Mouse (Mus musculus) forebrain, embryonic 11.5 days (tissue): ENCODE data around the gene Thnsl1. TPM values are rescaled to one million over a fixed set of nuclear protein-coding genes. Genes with fewer than 3 reads are reported as not detected.

Source experiments
- ATAC-seq: fragments of 200-750 bp; cut with Nextera tagmentation; replicated peaks from 2 replicates; pipeline ENCODE4 v1.8.0; 2017; ENCODE audit warnings: moderate TSS enrichment; ENCODE audit not compliant: low FRiP score
- DNase-seq: peaks from one replicate; pipeline ENCODE4 v3.0.0-alpha.2; 2017; ENCODE audit warnings: low spot score
- H3K27ac ChIP-seq: fragments of 300-500 bp; sonication (generic); 2 replicates; pipeline ENCODE4 v1.5.1; 2014; ENCODE audit warnings: low read depth, low read length
- H3K27me3 ChIP-seq: fragments of 300-500 bp; sonication (generic); 2 replicates; pipeline ENCODE4 v1.6.1; 2014; ENCODE audit warnings: mild to moderate bottlenecking, low read length, mixed read lengths; ENCODE audit not compliant: control insufficient read depth, insufficient read depth
- H3K36me3 ChIP-seq: fragments of 300-500 bp; sonication (generic); 2 replicates; pipeline ENCODE4 v1.6.1; 2014; ENCODE audit warnings: mild to moderate bottlenecking, low read length, moderate library complexity, mixed read lengths; ENCODE audit not compliant: control insufficient read depth, insufficient read depth
- H3K4me1 ChIP-seq: fragments of 300-500 bp; sonication (generic); replicated peaks from 2 replicates; pipeline ENCODE4 v1.6.1; 2014; ENCODE audit warnings: low read length, mixed read lengths; ENCODE audit not compliant: control insufficient read depth, insufficient read depth
- H3K4me2 ChIP-seq: fragments of 300-500 bp; sonication (generic); 2 replicates; pipeline ENCODE4 v1.6.1; 2014; ENCODE audit warnings: low read depth, mild to moderate bottlenecking, low read length, moderate library complexity, mixed read lengths; ENCODE audit not compliant: severe bottlenecking
- H3K4me3 ChIP-seq: fragments of 300-500 bp; sonication (generic); 2 replicates; pipeline ENCODE4 v1.5.1; 2014; ENCODE audit warnings: low read depth, low read length
- H3K9ac ChIP-seq: fragments of 300-500 bp; sonication (generic); 2 replicates; pipeline ENCODE4 v1.6.1; 2014; ENCODE audit warnings: low read length
- H3K9me3 ChIP-seq: fragments of 300-500 bp; sonication (generic); 2 replicates; pipeline ENCODE4 v1.6.1; 2016; ENCODE audit warnings: low read length, mixed read lengths; ENCODE audit not compliant: control insufficient read depth
- WGBS: fragments of 180-500 bp; shearing (Covaris S2); extraction: QIAGEN DNeasy Blood & Tissue Kit; methylation state at CpG from one replicate; pipeline ENCODE4 v1.1.7; 2014; 5-methylcytosine and 5-hydroxymethylcytosine counted together
- polyA plus RNA-seq: library from polyadenylated mRNA; unstranded; fragments of >200 nt; fragmentation: Nextera tagmentation; extraction: Ambion mirVana; gene quantifications from 2 replicates; pipeline ENCODE4 v1.2.1, GENCODE M21; 2014

Thnsl1 gene
- polyA plus RNA-seq, 1 experiment from 2014 or later, result 18.2 TPM

- no peaks in the 10 kb centered on the region for H3K4me1 ChIP-seq
- no peak overlapping the region for H3K9ac ChIP-seq
- H3K36me3 ChIP-seq, result no peaks in the 10 kb centered on the region
- DNase-seq (no peak), ATAC-seq (no peak)
- WGBS, result 93% methylated on average over 5 of the region's 5 CpGs
- H3K4me3 ChIP-seq, result no peak overlapping the region
- no peaks in the 10 kb centered on the region for H3K27me3 ChIP-seq
- H3K27ac ChIP-seq, result no peak overlapping the region
- H3K9me3 ChIP-seq, result no peaks in the 10 kb centered on the region
- no peak overlapping the region for H3K4me2 ChIP-seq
Measured at GRCm38 (mm10) chr2:21195233-21195632, 10.3 kb upstream of the Thnsl1 start.

GRCm38 (mm10) chr2:21199051-21199450 is 6.5 kb upstream of the Thnsl1 start:
- H3K4me2 ChIP-seq, result no peak overlapping the region
- no peak overlapping the region for H3K9ac ChIP-seq
- 64% methylated on average over 3 of the region's 3 CpGs for WGBS
- H3K4me3 ChIP-seq, result no peak overlapping the region
- no peaks in the 10 kb centered on the region for H3K4me1 ChIP-seq
- no peak overlapping the region for H3K27ac ChIP-seq
- no peaks in the 10 kb centered on the region for H3K36me3 ChIP-seq
- H3K9me3 ChIP-seq, result no peaks in the 10 kb centered on the region
- no peak for DNase-seq
- ATAC-seq, result no peak
- no peaks in the 10 kb centered on the region for H3K27me3 ChIP-seq

- Histone ChIP-seq H3K4me1 (peaks cover 2% of the 10 kb centered on the region; the same call in 1 of the 2 replicates), H3K9me3 (no peaks in the 10 kb centered on the region), H3K27ac (no peak overlapping the region), H3K36me3 (no peaks in the 10 kb centered on the region), H3K4me2 (no peak overlapping the region), H3K9ac (no peak overlapping the region), H3K4me3 (no peak overlapping the region), H3K27me3 (no peaks in the 10 kb centered on the region)
- ATAC-seq (no peak), DNase-seq (no peak)
- WGBS, result 89% methylated on average over 2 of the region's 2 CpGs
Measured at GRCm38 (mm10) chr2:21202754-21203153, 2.8 kb upstream of the Thnsl1 start.

- Histone ChIP-seq H3K9me3 (no peaks in the 10 kb centered on the region), H3K4me1 (peaks cover 2% of the 10 kb centered on the region; the same call in 1 of the 2 replicates), H3K36me3 (no peaks in the 10 kb centered on the region), H3K27me3 (no peaks in the 10 kb centered on the region), H3K9ac (peak overlapping the region; percentile 73), H3K27ac (peak overlapping the region; percentile 63; the same call in 1 of the 2 replicates), H3K4me2 (peak overlapping the region; percentile 84), H3K4me3 (peak overlapping the region; percentile 56)
- DNase-seq (no peak), ATAC-seq (peak; percentile 93)
- under 1% methylated on average over 19 of the region's 19 CpGs for WGBS
Measured at GRCm38 (mm10) chr2:21205831-21206159, 271 bp downstream of the Thnsl1 start.

GRCm38 (mm10) chr2:21206278-21206677 is 754 bp downstream of the Thnsl1 start:
- Histone ChIP-seq H3K9me3 (no peaks in the 10 kb centered on the region), H3K36me3 (no peaks in the 10 kb centered on the region), H3K4me1 (peaks cover 2% of the 10 kb centered on the region; the same call in 1 of the 2 replicates), H3K4me3 (peak overlapping the region; percentile 56), H3K27ac (no peak overlapping the region), H3K9ac (peak overlapping the region; percentile 73), H3K27me3 (no peaks in the 10 kb centered on the region), H3K4me2 (peak overlapping the region; percentile 84)
- DNase-seq, result no peak
- WGBS, result 44% methylated on average over 6 of the region's 6 CpGs
- ATAC-seq, result no peak

- Histone ChIP-seq H3K9me3 (no peaks in the 10 kb centered on the region), H3K27me3 (no peaks in the 10 kb centered on the region), H3K9ac (no peak overlapping the region), H3K36me3 (no peaks in the 10 kb centered on the region; the same call in 1 of the 2 replicates), H3K4me2 (no peak overlapping the region), H3K27ac (no peak overlapping the region), H3K4me1 (0 out of 2 replicates have a peak, but pooled peaks cover 2% of the 10 kb centered on the region), H3K4me3 (no peak overlapping the region)
- DNase-seq (no peak), ATAC-seq (no peak)
- 85% methylated on average over 6 of the region's 6 CpGs for WGBS
Measured at GRCm38 (mm10) chr2:21211361-21211760, 5.8 kb downstream of the Thnsl1 start.

GRCm38 (mm10) chr2:21214322-21214721 is 8.8 kb downstream of the Thnsl1 start:
- H3K27ac ChIP-seq, result no peak overlapping the region
- H3K9me3 ChIP-seq, result no peaks in the 10 kb centered on the region
- H3K4me2 ChIP-seq, result no peak overlapping the region
- no peak overlapping the region for H3K9ac ChIP-seq
- no peaks in the 10 kb centered on the region for H3K27me3 ChIP-seq
- H3K4me1 ChIP-seq, result no peaks in the 10 kb centered on the region
- ATAC-seq (no peak), DNase-seq (no peak)
- H3K4me3 ChIP-seq, result no peak overlapping the region
- H3K36me3 ChIP-seq, result no peaks in the 10 kb centered on the region; the same call in 1 of the 2 replicates

- no peak for ATAC-seq
- Histone ChIP-seq H3K27ac (no peak overlapping the region), H3K9ac (no peak overlapping the region), H3K9me3 (no peaks in the 10 kb centered on the region), H3K4me1 (no peaks in the 10 kb centered on the region), H3K27me3 (no peaks in the 10 kb centered on the region), H3K4me2 (no peak overlapping the region), H3K4me3 (no peak overlapping the region), H3K36me3 (no peaks in the 10 kb centered on the region; the same call in 1 of the 2 replicates)
- no peak for DNase-seq
- WGBS, result 85% methylated on average over 2 of the region's 2 CpGs
Measured at GRCm38 (mm10) chr2:21215284-21215683, 9.8 kb downstream of the Thnsl1 start.
